Mouse (Mus musculus) thymus, adult 2 months (tissue): ENCODE measurements around the gene Gm5862. TPM values are rescaled to one million over a fixed set of nuclear protein-coding genes. Genes with fewer than 3 reads are reported as not detected.

ENCODE experiments used
- polyA plus RNA-seq: library from polyadenylated mRNA; depleted of rRNA; stranded (reverse); fragments of >200 nt; gene quantifications from 2 replicates; pipeline ENCODE4 v1.2.3, GENCODE M21; 2012; rRNA removed

Gm5862 gene
- polyA plus RNA-seq, 1 experiment: not detected

Other genes with a start within 250 kb of the Gm5862 start
- not detected in 2 replicates for gene Gm21663, start 80.5 kb downstream of the Gm5862 start, polyA plus RNA-seq
- gene Gm21671, start 68.5 kb downstream of the Gm5862 start, polyA plus RNA-seq: not detected in 2 replicates
- not detected in 2 replicates for gene Gm21680, start 50.3 kb downstream of the Gm5862 start, polyA plus RNA-seq
- gene Gm21698, start 34.3 kb downstream of the Gm5862 start, polyA plus RNA-seq: 0.03 TPM in 1 of 2 replicates, not detected in the other
- not detected in 2 replicates for gene Gm1979, start 18.1 kb downstream of the Gm5862 start, polyA plus RNA-seq
- not detected in 2 replicates for gene Speer4a, start 16.6 kb upstream of the Gm5862 start, polyA plus RNA-seq
- gene Gm7347, start 35.7 kb upstream of the Gm5862 start, polyA plus RNA-seq: not detected in 2 replicates
- not detected in 2 replicates for gene Gm10471, start 66.4 kb upstream of the Gm5862 start, polyA plus RNA-seq
- 0.03 TPM in 1 of 2 replicates, not detected in the other for gene 5031410I06Rik, start 82.4 kb upstream of the Gm5862 start, polyA plus RNA-seq
- not detected in 2 replicates for gene Gm10220, start 98.5 kb upstream of the Gm5862 start, polyA plus RNA-seq
- 0.11 TPM in 1 of 2 replicates, not detected in the other for gene Gm7361, start 234.8 kb upstream of the Gm5862 start, polyA plus RNA-seq